In the genomic region with DNA sequence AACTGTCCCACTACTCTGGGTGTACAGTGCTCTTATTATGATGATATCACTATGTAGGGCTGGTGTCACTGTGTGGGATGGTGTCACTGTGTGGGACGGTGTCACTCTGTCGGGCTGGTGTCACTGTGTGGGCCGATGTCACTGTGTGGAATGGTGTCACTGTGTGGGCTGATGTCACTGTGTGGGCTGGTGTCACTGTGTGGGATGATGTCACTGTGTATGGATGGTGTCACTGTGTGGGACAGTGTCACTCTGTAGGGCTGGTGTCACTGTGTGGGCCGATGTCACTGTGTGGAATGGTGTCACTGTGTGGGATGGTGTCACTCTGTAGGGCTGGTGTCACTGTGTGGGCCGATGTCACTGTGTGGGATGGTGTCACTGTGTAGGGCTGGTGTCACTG, we compare ENCODE assay signal across 15 mouse cellular contexts.
"Had no signal": no experiment of that assay in that cellular context is flagged by ENCODE, and none has a peak within 500 bp of the region (broad histone marks: within the 10 kb centered on the region; RNA-seq: fewer than 3 reads in every experiment).

No protein-coding gene starts in this region.

- ATAC-seq: liver, embryonic 12.5 days; midbrain, embryonic 13.5 days; midbrain, embryonic 15.5 days had no signal

- H3K27ac ChIP-seq: liver, embryonic 12.5 days; liver, embryonic 14.5 days; midbrain, embryonic 13.5 days; midbrain, embryonic 15.5 days; neural tube, embryonic 12.5 days; stomach, embryonic 15.5 days; stomach, postnatal 0 days had no signal

- H3K36me3 ChIP-seq: liver, embryonic 12.5 days; midbrain, embryonic 13.5 days; midbrain, embryonic 15.5 days; stomach, embryonic 15.5 days had no signal

- H3K4me1 ChIP-seq: liver, embryonic 12.5 days; midbrain, embryonic 13.5 days; midbrain, embryonic 15.5 days; neural tube, embryonic 12.5 days; stomach, embryonic 15.5 days had no signal

- H3K27me3 ChIP-seq: liver, embryonic 12.5 days; midbrain, embryonic 13.5 days; midbrain, embryonic 15.5 days; neural tube, embryonic 12.5 days; stomach, embryonic 15.5 days had no signal

- DNase-seq: lung, adult 18-20 months; lung, embryonic 14.5 days; lung, postnatal 10 days; lung, postnatal 4 days; right cerebral cortex, postnatal 14 days; thymus, adult 2 months; thymus, postnatal 25 days; thymus, postnatal 4 days had no signal

- H3K4me3 ChIP-seq: liver, embryonic 12.5 days; midbrain, embryonic 13.5 days; midbrain, embryonic 15.5 days; neural tube, embryonic 12.5 days; stomach, embryonic 15.5 days had no signal
